Mouse (Mus musculus): Measurements from ENCODE around the gene Rpl23. TPM values are rescaled to one million over a fixed set of nuclear protein-coding genes. Genes with fewer than 3 reads are reported as not detected.

The Rpl23 gene
- total and polyA plus RNA-seq, 3 experiments: 921 to 2,072 TPM; not detected in 1

DNA sequence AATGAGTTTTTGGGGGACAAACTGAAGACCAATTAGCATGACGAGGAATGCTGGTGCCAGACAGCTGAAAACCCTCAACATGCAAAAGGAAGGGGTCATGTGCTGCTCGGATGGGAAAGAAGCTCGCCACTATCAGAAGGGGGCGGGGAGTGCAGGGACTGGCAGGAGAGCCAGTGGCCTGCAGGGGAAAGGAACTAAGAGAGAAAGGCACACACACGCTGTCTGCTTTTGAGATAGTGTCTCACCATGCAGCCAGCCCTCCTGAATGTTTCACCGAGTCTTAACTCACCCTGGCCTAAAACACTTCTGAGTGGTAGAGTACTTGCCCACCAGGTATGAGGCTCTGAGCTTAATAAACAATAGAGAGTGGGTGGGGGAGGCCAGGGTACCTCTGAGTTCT lies 23.3 kb downstream of the Rpl23 start:
- H3K36me3 ChIP-seq (ENCODE audit: control insufficient read depth in 1 of 2, insufficient read depth in 2 of 2, low read length in 2 of 2): peaks cover 0 to 8% of the 10 kb centered on the region in 2 experiments; a peak in 2 of 4 replicates
- no peak for TF ChIP-seq ELF1 (IDR thresholded peaks at IDR 0.05; ENCODE audit: low read depth, low read length)
- no peak for TF ChIP-seq JUND (IDR thresholded peaks at IDR 0.05; ENCODE audit: low read depth, low read length)
- TF ChIP-seq ZC3H11A (IDR thresholded peaks at IDR 0.05; ENCODE audit: low read depth, low read length): no peak
- TF ChIP-seq NRF1 (IDR thresholded peaks at IDR 0.05; ENCODE audit: insufficient read depth, low read depth, low read length, poor library complexity, severe bottlenecking): no peak
- no peak for TF ChIP-seq TAL1 (IDR thresholded peaks at IDR 0.05; ENCODE audit: low read length)
- TF ChIP-seq UBTF (IDR thresholded peaks at IDR 0.05; ENCODE audit: borderline replicate concordance, insufficient read depth, low read depth, low read length): no peak
- TF ChIP-seq MXI1 (IDR thresholded peaks at IDR 0.05; ENCODE audit: low read depth, low read length): no peak
- no peak for TF ChIP-seq TCF12 (IDR thresholded peaks at IDR 0.05; ENCODE audit: low read depth, low read length)
- TF ChIP-seq CHD1 (IDR thresholded peaks at IDR 0.05; ENCODE audit: low read depth, low read length): no peak
- no peak for TF ChIP-seq NELFE (IDR thresholded peaks at IDR 0.05; ENCODE audit: low read depth, low read length)
- TF ChIP-seq EP300 (IDR thresholded peaks at IDR 0.05; ENCODE audit: low read depth in 1 of 2, low read length in 2 of 2): no peak
- TF ChIP-seq RCOR1 (IDR thresholded peaks at IDR 0.05; ENCODE audit: low read depth, low read length): no peak
- no peak for TF ChIP-seq ZMIZ1 (IDR thresholded peaks at IDR 0.05; ENCODE audit: low read depth, low read length)
- no peak for TF ChIP-seq MYC (IDR thresholded peaks at IDR 0.05; ENCODE audit: low read depth, low read length)
- DNase-seq (ENCODE audit: low read depth, low spot score): no peak
- H3K79me2 ChIP-seq (ENCODE audit: control insufficient read depth, insufficient read depth, low read length, poor library complexity): peaks cover 1% of the 10 kb centered on the region; the same call in 1 of the 2 replicates
- H3K27ac ChIP-seq (ENCODE audit: control insufficient read depth, low read depth, low read length): no peak overlapping the region
- H3K27me3 ChIP-seq (ENCODE audit: control insufficient read depth in 1 of 2, insufficient read depth in 2 of 2, low read length in 2 of 2): no peaks in the 10 kb centered on the region
- no peak overlapping the region for H3K9ac ChIP-seq (ENCODE audit: control insufficient read depth, low read depth, low read length, poor library complexity, severe bottlenecking)
- peaks cover 0 to 3% of the 10 kb centered on the region in 2 experiments; a peak in 1 of 4 replicates for H3K4me1 ChIP-seq (ENCODE audit: control insufficient read depth in 1 of 2, insufficient read depth in 2 of 2, low read length in 2 of 2)
- no peaks in the 10 kb centered on the region for H3K9me3 ChIP-seq (replicated peaks; ENCODE audit: insufficient read depth, low read length)
- no peak overlapping the region for H3K4me3 ChIP-seq (ENCODE audit: control insufficient read depth in 1 of 2, insufficient read depth in 1 of 2, low read depth in 2 of 2, low read length in 2 of 2)

DNA sequence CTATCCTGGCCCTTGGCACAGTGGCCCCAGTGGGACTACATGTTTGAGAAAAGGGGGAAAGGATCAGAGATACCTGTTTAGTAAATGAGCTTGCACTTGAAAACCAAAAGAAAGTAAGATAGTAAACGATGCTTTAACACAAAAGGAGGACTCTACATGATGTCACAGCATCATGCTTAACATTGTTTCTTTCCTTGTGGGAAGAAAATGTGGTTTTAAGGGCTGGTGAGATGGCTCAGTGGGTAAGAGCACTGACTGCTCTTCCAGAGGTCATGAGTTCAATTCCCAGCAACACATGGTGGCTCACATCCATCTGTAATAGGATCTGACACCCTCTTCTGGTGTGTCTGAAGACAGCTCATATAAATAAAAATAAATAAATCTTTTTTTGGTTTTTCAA lies 24.1 kb downstream of the Rpl23 start:
- no peak for TF ChIP-seq ELF1 (IDR thresholded peaks at IDR 0.05; ENCODE audit: low read depth, low read length)
- peak; percentile 95 for TF ChIP-seq TBP (IDR thresholded peaks at IDR 0.05; ENCODE audit: low read depth, low read length)
- TF ChIP-seq TAL1 (IDR thresholded peaks at IDR 0.05; ENCODE audit: low read length): no peak
- no peak for TF ChIP-seq CTCF (IDR thresholded peaks at IDR 0.05 in 2 of 3, conservative IDR thresholded peaks at IDR 0.05 in 1 of 3; ENCODE audit: control insufficient read depth in 1 of 3, insufficient read depth in 1 of 3, low read depth in 2 of 3, low read length in 3 of 3, poor library complexity in 1 of 3, severe bottlenecking in 1 of 3)
- TF ChIP-seq EP300 (IDR thresholded peaks at IDR 0.05; ENCODE audit: low read depth in 1 of 2, low read length in 2 of 2): no peak
- TF ChIP-seq ZC3H11A (IDR thresholded peaks at IDR 0.05; ENCODE audit: low read depth, low read length): no peak
- no peak for TF ChIP-seq MAFK (IDR thresholded peaks at IDR 0.05; ENCODE audit: borderline replicate concordance, low read depth, low read length)
- no peak for TF ChIP-seq JUND (IDR thresholded peaks at IDR 0.05; ENCODE audit: low read depth, low read length)
- H3K79me2 ChIP-seq (ENCODE audit: control insufficient read depth, insufficient read depth, low read length, poor library complexity): no peaks in the 10 kb centered on the region
- peaks cover 0 to 3% of the 10 kb centered on the region in 2 experiments; a peak in 1 of 4 replicates for H3K4me1 ChIP-seq (ENCODE audit: control insufficient read depth in 1 of 2, insufficient read depth in 2 of 2, low read length in 2 of 2)
- no peak overlapping the region for H3K27ac ChIP-seq (ENCODE audit: control insufficient read depth, low read depth, low read length)
- no peaks in the 10 kb centered on the region for H3K9me3 ChIP-seq (replicated peaks; ENCODE audit: insufficient read depth, low read length)
- no peak overlapping the region for H3K9ac ChIP-seq (ENCODE audit: control insufficient read depth, low read depth, low read length, poor library complexity, severe bottlenecking)
- no peak for DNase-seq (ENCODE audit: low read depth, low spot score)
- no peaks in the 10 kb centered on the region for H3K27me3 ChIP-seq (ENCODE audit: control insufficient read depth in 1 of 2, insufficient read depth in 2 of 2, low read length in 2 of 2)
- H3K36me3 ChIP-seq (ENCODE audit: control insufficient read depth in 1 of 2, insufficient read depth in 2 of 2, low read length in 2 of 2): peaks cover 0 to 8% of the 10 kb centered on the region in 2 experiments; a peak in 2 of 4 replicates
- no peak overlapping the region for H3K4me3 ChIP-seq (ENCODE audit: control insufficient read depth in 1 of 2, insufficient read depth in 1 of 2, low read depth in 2 of 2, low read length in 2 of 2)

All from MEL (cell line).